Mouse (Mus musculus) midbrain, postnatal 0 days (tissue): ENCODE data around the gene Zscan2. TPM values are rescaled to one million over a fixed set of nuclear protein-coding genes. Genes with fewer than 3 reads are reported as not detected.

Experiments used
- ATAC-seq: fragments of 200-750 bp; cut with Nextera tagmentation; 2 replicates; pipeline ENCODE4 v1.8.0; 2017; ENCODE audit warnings: moderate number of reproducible peaks, mild to moderate bottlenecking, moderate TSS enrichment, moderate library complexity; ENCODE audit not compliant: low FRiP score
- DNase-seq: peaks from one replicate; pipeline ENCODE4 v3.0.0-alpha.2; 2015; ENCODE audit warnings: low spot score
- H3K27ac ChIP-seq: fragments of 300-500 bp; sonication (generic); 2 replicates; pipeline ENCODE4 v1.5.1; 2014; ENCODE audit warnings: low read depth, mild to moderate bottlenecking, low read length, mixed read lengths
- H3K27me3 ChIP-seq: fragments of 300-500 bp; sonication (generic); 2 replicates; pipeline ENCODE4 v1.6.1; 2014; ENCODE audit warnings: low read length, control low read depth, mixed read lengths; ENCODE audit not compliant: insufficient read depth
- H3K36me3 ChIP-seq: fragments of 300-500 bp; sonication (generic); 2 replicates; pipeline ENCODE4 v1.6.1; 2014; ENCODE audit warnings: low read length, control low read depth, mixed read lengths; ENCODE audit not compliant: insufficient read depth
- H3K4me1 ChIP-seq: fragments of 300-500 bp; sonication (generic); 2 replicates; pipeline ENCODE4 v1.6.1; 2014; ENCODE audit warnings: mild to moderate bottlenecking, control low read depth, antibody characterized with exemption, low read length, mixed read lengths; ENCODE audit not compliant: insufficient read depth
- H3K4me2 ChIP-seq: fragments of 300-500 bp; sonication (generic); 2 replicates; pipeline ENCODE4 v1.6.1; 2014; ENCODE audit warnings: low read depth, mild to moderate bottlenecking, low read length, mixed read lengths; ENCODE audit not compliant: poor library complexity, severe bottlenecking
- H3K4me3 ChIP-seq: fragments of 300-500 bp; sonication (generic); 2 replicates; pipeline ENCODE4 v1.5.1; 2014; ENCODE audit warnings: low read depth, mild to moderate bottlenecking, low read length, moderate library complexity
- H3K9ac ChIP-seq: fragments of 300-500 bp; sonication (generic); replicated peaks from 2 replicates; pipeline ENCODE4 v1.6.1; 2014; ENCODE audit warnings: mild to moderate bottlenecking, low read length, moderate library complexity, mixed read lengths; ENCODE audit not compliant: poor library complexity, severe bottlenecking
- H3K9me3 ChIP-seq: fragments of 300-500 bp; sonication (generic); 2 replicates; pipeline ENCODE4 v1.6.1; 2016; ENCODE audit warnings: low read length, control low read depth
- CTCF ChIP-seq: IDR thresholded peaks from 2 replicates; pipeline ENCODE4 v1.5.1; 2016; ENCODE audit warnings: antibody characterized with exemption, mild to moderate bottlenecking
- WGBS: fragments of 180-500 bp; shearing (Covaris S2); extraction: QIAGEN DNeasy Blood & Tissue Kit; methylation state at CpG from one replicate; pipeline ENCODE4 v1.1.7; 2014; 5-methylcytosine and 5-hydroxymethylcytosine counted together
- polyA plus RNA-seq: library from polyadenylated mRNA; unstranded; fragments of >200 nt; fragmentation: Nextera tagmentation; extraction: Ambion mirVana; gene quantifications from 2 replicates; pipeline ENCODE4 v1.2.1, GENCODE M21; 2015
- total RNA-seq: library from RNA; depleted of rRNA; stranded (reverse); fragments of >200 nt; gene quantifications from 2 replicates; pipeline ENCODE4 v1.2.3, GENCODE M21; 2014

Zscan2 gene
- total and polyA plus RNA-seq, 2 experiments from 2014 or later: 2.7 to 22.4 TPM

- no peak overlapping the region for H3K9ac ChIP-seq
- H3K4me3 ChIP-seq: no peak overlapping the region
- TF ChIP-seq CTCF: no peak
- no peaks in the 10 kb centered on the region for H3K27me3 ChIP-seq
- DNase-seq (no peak), ATAC-seq (no peak)
- H3K4me2 ChIP-seq: no peak overlapping the region
- H3K27ac ChIP-seq: no peak overlapping the region
- no peaks in the 10 kb centered on the region for H3K4me1 ChIP-seq
- H3K9me3 ChIP-seq: no peaks in the 10 kb centered on the region
- WGBS: 94% methylated on average over 15 of the region's 15 CpGs
- peaks cover 51% of the 10 kb centered on the region for H3K36me3 ChIP-seq
These were observed 32.5 kb downstream of the Zscan2 start for GRCm38 (mm10) chr7:80893086-80893752.

- DNase-seq: no peak
- Histone ChIP-seq H3K4me1 (no peaks in the 10 kb centered on the region), H3K36me3 (peaks cover 53% of the 10 kb centered on the region), H3K27me3 (no peaks in the 10 kb centered on the region), H3K4me2 (no peak overlapping the region), H3K9ac (no peak overlapping the region), H3K27ac (no peak overlapping the region), H3K9me3 (no peaks in the 10 kb centered on the region), H3K4me3 (no peak overlapping the region)
- 86% methylated on average over 6 of the region's 6 CpGs for WGBS
- ATAC-seq: no peak
- no peak for TF ChIP-seq CTCF
These were observed 33.0 kb downstream of the Zscan2 start for GRCm38 (mm10) chr7:80893753-80894129.

GRCm38 (mm10) chr7:80894196-80894595 lies 33.5 kb downstream of the Zscan2 start:
- no peak for ATAC-seq
- Histone ChIP-seq H3K4me2 (no peak overlapping the region), H3K9ac (no peak overlapping the region), H3K4me1 (no peaks in the 10 kb centered on the region), H3K36me3 (peaks cover 53% of the 10 kb centered on the region), H3K27me3 (no peaks in the 10 kb centered on the region), H3K9me3 (no peaks in the 10 kb centered on the region), H3K4me3 (no peak overlapping the region), H3K27ac (no peak overlapping the region)
- WGBS: 84% methylated on average over 7 of the region's 7 CpGs
- TF ChIP-seq CTCF: no peak
- no peak for DNase-seq

- Histone ChIP-seq H3K4me3 (no peak overlapping the region), H3K4me1 (no peaks in the 10 kb centered on the region; the same call in 1 of the 2 replicates), H3K27ac (no peak overlapping the region), H3K36me3 (peaks cover 53% of the 10 kb centered on the region), H3K9me3 (no peaks in the 10 kb centered on the region), H3K9ac (no peak overlapping the region), H3K4me2 (no peak overlapping the region), H3K27me3 (no peaks in the 10 kb centered on the region)
- 97% methylated on average over 14 of the region's 14 CpGs for WGBS
- TF ChIP-seq CTCF: no peak
- ATAC-seq (no peak), DNase-seq (no peak)
These were observed 34.2 kb downstream of the Zscan2 start for GRCm38 (mm10) chr7:80894815-80895519.

- no peak overlapping the region for H3K27ac ChIP-seq
- no peak for TF ChIP-seq CTCF
- no peak overlapping the region for H3K9ac ChIP-seq
- H3K9me3 ChIP-seq: no peaks in the 10 kb centered on the region
- ATAC-seq (no peak), DNase-seq (no peak)
- H3K4me3 ChIP-seq: no peak overlapping the region
- H3K36me3 ChIP-seq: peaks cover 39% of the 10 kb centered on the region
- no peak overlapping the region for H3K4me2 ChIP-seq
- 94% methylated on average over 7 of the region's 7 CpGs for WGBS
- no peaks in the 10 kb centered on the region; the same call in 1 of the 2 replicates for H3K4me1 ChIP-seq
- no peaks in the 10 kb centered on the region for H3K27me3 ChIP-seq
These were observed 36.4 kb downstream of the Zscan2 start for GRCm38 (mm10) chr7:80897134-80897533.

GRCm38 (mm10) chr7:80897721-80898120 lies 37.0 kb downstream of the Zscan2 start:
- Histone ChIP-seq H3K9ac (no peak overlapping the region), H3K4me1 (no peaks in the 10 kb centered on the region; the same call in 1 of the 2 replicates), H3K4me3 (no peak overlapping the region), H3K4me2 (no peak overlapping the region), H3K9me3 (no peaks in the 10 kb centered on the region), H3K27me3 (no peaks in the 10 kb centered on the region), H3K36me3 (peaks cover 33% of the 10 kb centered on the region), H3K27ac (no peak overlapping the region)
- DNase-seq (no peak), ATAC-seq (no peak)
- no peak for TF ChIP-seq CTCF
- 92% methylated on average over 4 of the region's 4 CpGs for WGBS
